Mouse (Mus musculus): Measurements from ENCODE around the gene Il18r1. TPM values are rescaled to one million over a fixed set of nuclear protein-coding genes. Genes with fewer than 3 reads are reported as not detected.
A peak's percentile ranks its signal among the peaks of the same experiment; 100 is the strongest.

Gene Il18r1
- 0.44 and 0.62 TPM in 2 replicates for polyA plus RNA-seq (2015; fragmentation: Nextera tagmentation; extraction: Ambion mirVana)

- H3K9me3 ChIP-seq (ENCODE audit: low read length), result no peaks in the 10 kb centered on the region
- H3K27ac ChIP-seq (ENCODE audit: low read depth), result no peak within 1 kb of the TSS
- DNase-seq, result peak; percentile 29
- no peak within 1 kb of the TSS for H3K9ac ChIP-seq (replicated peaks)
- no peaks in the 10 kb centered on the region for H3K27me3 ChIP-seq (ENCODE audit: insufficient read depth, low read length)
- TF ChIP-seq CTCF (IDR thresholded peaks at IDR 0.05; ENCODE audit: low read depth), result peak; percentile 60
- no peak for TF ChIP-seq EP300 (IDR thresholded peaks at IDR 0.05; ENCODE audit: low read depth)
- no peak for ATAC-seq
- 25% methylated on average over 20 of the region's 20 CpGs for WGBS (ENCODE audit: insufficient replicate concordance)
- no peak within 1 kb of the TSS for H3K4me3 ChIP-seq (ENCODE audit: low read depth, low read length)
- H3K4me1 ChIP-seq (ENCODE audit: insufficient read depth), result peaks cover 3% of the 10 kb centered on the region; the same call in 1 of the 2 replicates
- H3K4me2 ChIP-seq (ENCODE audit: low read depth, low read length), result peak within 1 kb of the TSS; percentile 22; the same call in 1 of the 2 replicates
- no peaks in the 10 kb centered on the region for H3K36me3 ChIP-seq (replicated peaks; ENCODE audit: insufficient read depth, low read length)
Observed at GRCm38 (mm10) chr1:40465477-40466430, at the start of gene Il18r1. TSS of gene Il18r1 (plus strand) at chr1:40465552.

GRCm38 (mm10) chr1:40417034-40417433 lies 48.3 kb upstream of the Il18r1 start:
- H3K27me3 ChIP-seq (ENCODE audit: insufficient read depth, low read length), result no peaks in the 10 kb centered on the region

GRCm38 (mm10) chr1:40418512-40418911 lies 46.8 kb upstream of the Il18r1 start:
- Histone ChIP-seq H3K27me3 (ENCODE audit: insufficient read depth, low read length) (no peaks in the 10 kb centered on the region), H3K9me3 (ENCODE audit: low read length) (no peaks in the 10 kb centered on the region), H3K36me3 (replicated peaks; ENCODE audit: insufficient read depth, low read length) (no peaks in the 10 kb centered on the region), H3K4me1 (ENCODE audit: insufficient read depth) (peaks cover 8% of the 10 kb centered on the region), H3K9ac (replicated peaks) (no peak overlapping the region), H3K4me2 (ENCODE audit: low read depth, low read length) (no peak overlapping the region), H3K4me3 (ENCODE audit: low read depth, low read length) (no peak overlapping the region), H3K27ac (ENCODE audit: low read depth) (no peak overlapping the region)
- WGBS (ENCODE audit: insufficient replicate concordance), result 24% methylated on average over 5 of the region's 5 CpGs
- DNase-seq (no peak), ATAC-seq (no peak)
- TF ChIP-seq CTCF (IDR thresholded peaks at IDR 0.05; ENCODE audit: low read depth), result no peak
- TF ChIP-seq EP300 (IDR thresholded peaks at IDR 0.05; ENCODE audit: low read depth), result 0 out of 2 replicates have a peak, but pooled peaks have one; percentile 54

More at GRCm38 (mm10) chr1:40417034-40417433, 48.3 kb upstream of the Il18r1 start:
- H3K9ac ChIP-seq (replicated peaks), result no peak overlapping the region
- no peak overlapping the region for H3K27ac ChIP-seq (ENCODE audit: low read depth)
- no peak overlapping the region for H3K4me2 ChIP-seq (ENCODE audit: low read depth, low read length)
- H3K9me3 ChIP-seq (ENCODE audit: low read length), result no peaks in the 10 kb centered on the region
- H3K36me3 ChIP-seq (replicated peaks; ENCODE audit: insufficient read depth, low read length), result no peaks in the 10 kb centered on the region
- peaks cover 8% of the 10 kb centered on the region for H3K4me1 ChIP-seq (ENCODE audit: insufficient read depth)
- no peak for ATAC-seq
- no peak overlapping the region for H3K4me3 ChIP-seq (ENCODE audit: low read depth, low read length)
- 75% methylated on average over 2 of the region's 2 CpGs for WGBS (ENCODE audit: insufficient replicate concordance)
- TF ChIP-seq EP300 (IDR thresholded peaks at IDR 0.05; ENCODE audit: low read depth), result no peak
- TF ChIP-seq CTCF (IDR thresholded peaks at IDR 0.05; ENCODE audit: low read depth), result no peak
- no peak for DNase-seq

- H3K4me1 ChIP-seq (ENCODE audit: insufficient read depth), result 0 out of 2 replicates have a peak, but pooled peaks cover under 1% of the 10 kb centered on the region
- H3K4me2 ChIP-seq (ENCODE audit: low read depth, low read length), result no peak overlapping the region
- H3K27me3 ChIP-seq (ENCODE audit: insufficient read depth, low read length), result no peaks in the 10 kb centered on the region
- H3K9me3 ChIP-seq (ENCODE audit: low read length), result no peaks in the 10 kb centered on the region
- ATAC-seq (no peak), DNase-seq (no peak)
- WGBS (ENCODE audit: insufficient replicate concordance), result 67% methylated on average over 6 of the region's 6 CpGs
- no peak overlapping the region for H3K27ac ChIP-seq (ENCODE audit: low read depth)
- H3K4me3 ChIP-seq (ENCODE audit: low read depth, low read length), result no peak overlapping the region
- TF ChIP-seq EP300 (IDR thresholded peaks at IDR 0.05; ENCODE audit: low read depth), result no peak
- no peak for TF ChIP-seq CTCF (IDR thresholded peaks at IDR 0.05; ENCODE audit: low read depth)
- H3K9ac ChIP-seq (replicated peaks), result no peak overlapping the region
- H3K36me3 ChIP-seq (replicated peaks; ENCODE audit: insufficient read depth, low read length), result no peaks in the 10 kb centered on the region
Observed at GRCm38 (mm10) chr1:40423892-40424291, 41.5 kb upstream of the Il18r1 start.

GRCm38 (mm10) chr1:40427270-40427669 lies 38.1 kb upstream of the Il18r1 start:
- Histone ChIP-seq H3K27ac (ENCODE audit: low read depth) (no peak overlapping the region), H3K9ac (replicated peaks) (no peak overlapping the region), H3K4me1 (ENCODE audit: insufficient read depth) (0 out of 2 replicates have a peak, but pooled peaks cover 3% of the 10 kb centered on the region), H3K27me3 (ENCODE audit: insufficient read depth, low read length) (no peaks in the 10 kb centered on the region), H3K9me3 (ENCODE audit: low read length) (no peaks in the 10 kb centered on the region), H3K4me2 (ENCODE audit: low read depth, low read length) (no peak overlapping the region), H3K4me3 (ENCODE audit: low read depth, low read length) (no peak overlapping the region), H3K36me3 (replicated peaks; ENCODE audit: insufficient read depth, low read length) (no peaks in the 10 kb centered on the region)
- ATAC-seq, result no peak
- no peak for DNase-seq
- 63% methylated on average over 9 of the region's 9 CpGs for WGBS (ENCODE audit: insufficient replicate concordance)
- no peak for TF ChIP-seq CTCF (IDR thresholded peaks at IDR 0.05; ENCODE audit: low read depth)

- no peaks in the 10 kb centered on the region for H3K9me3 ChIP-seq (ENCODE audit: low read length)
- ATAC-seq (no peak), DNase-seq (no peak)
- H3K27me3 ChIP-seq (ENCODE audit: insufficient read depth, low read length), result no peaks in the 10 kb centered on the region
- no peak overlapping the region for H3K9ac ChIP-seq (replicated peaks)
- H3K4me3 ChIP-seq (ENCODE audit: low read depth, low read length), result no peak overlapping the region
- H3K27ac ChIP-seq (ENCODE audit: low read depth), result no peak overlapping the region
- no peak overlapping the region for H3K4me2 ChIP-seq (ENCODE audit: low read depth, low read length)
- TF ChIP-seq EP300 (IDR thresholded peaks at IDR 0.05; ENCODE audit: low read depth) (no peak), CTCF (IDR thresholded peaks at IDR 0.05; ENCODE audit: low read depth) (no peak)
- 0 out of 2 replicates have a peak, but pooled peaks cover 3% of the 10 kb centered on the region for H3K4me1 ChIP-seq (ENCODE audit: insufficient read depth)
- H3K36me3 ChIP-seq (replicated peaks; ENCODE audit: insufficient read depth, low read length), result no peaks in the 10 kb centered on the region
- 75% methylated on average over 1 of the region's 1 CpGs for WGBS (ENCODE audit: insufficient replicate concordance)
Observed at GRCm38 (mm10) chr1:40427901-40428300, 37.5 kb upstream of the Il18r1 start.
